Mouse (Mus musculus) gastrocnemius, adult 8-10 months (tissue): ENCODE results near the gene Chaf1b. TPM values are rescaled to one million over a fixed set of nuclear protein-coding genes. Genes with fewer than 3 reads are reported as not detected.

Experiments used
- DNase-seq, 2 experiments: peaks; one replicate each; pipeline ENCODE4 v3.0.0; 2022; ENCODE audit warnings: low spot score in 2 of 2
- total RNA-seq, 4 experiments: library from RNA; stranded (reverse); gene quantifications; 2 replicates each; pipeline ENCODE4 v1.2.4; 2022

The Chaf1b gene
- under 1 TPM in 3 of 4 experiments, not detected in 1; 0.12 to 0.38 (median 0.29) TPM for total RNA-seq

DNA sequence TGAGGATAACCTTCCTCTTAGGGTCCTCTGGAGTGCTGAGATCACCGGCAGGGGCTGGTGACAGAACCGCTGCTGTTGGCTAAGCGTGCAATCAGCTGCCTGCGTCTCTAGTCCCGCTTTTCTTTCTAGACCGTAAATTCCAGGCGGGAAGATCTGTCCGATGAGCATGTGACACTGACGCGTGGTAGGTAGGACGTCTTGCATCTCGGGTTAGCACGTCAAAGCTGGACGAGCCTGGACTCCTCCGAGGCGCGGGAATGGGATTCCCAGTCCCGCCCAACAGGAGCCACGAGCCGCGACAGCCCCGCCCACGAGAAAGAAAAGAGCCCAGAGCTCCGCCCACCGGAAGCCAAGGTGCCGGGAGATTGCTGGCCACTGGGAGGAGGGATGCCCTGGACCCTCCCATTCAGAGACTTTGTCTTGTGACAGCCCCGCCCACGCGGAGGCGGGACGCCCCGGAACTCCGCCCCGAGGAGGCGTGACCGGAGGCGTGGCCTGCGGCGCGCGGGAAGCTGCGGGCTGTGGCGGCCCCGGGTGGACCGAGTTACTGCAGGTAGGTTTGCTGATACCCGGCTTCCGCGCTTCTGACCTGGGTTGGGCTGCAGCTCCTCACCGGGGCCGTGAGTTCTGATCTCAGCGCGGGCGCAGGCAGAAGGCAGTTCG, at the start of gene Chaf1b:
Gene Chaf1b (plus strand): TSS at position 479 of the 663 bp plus-strand sequence.
- peak; percentile 91 to 93 for DNase-seq

DNA sequence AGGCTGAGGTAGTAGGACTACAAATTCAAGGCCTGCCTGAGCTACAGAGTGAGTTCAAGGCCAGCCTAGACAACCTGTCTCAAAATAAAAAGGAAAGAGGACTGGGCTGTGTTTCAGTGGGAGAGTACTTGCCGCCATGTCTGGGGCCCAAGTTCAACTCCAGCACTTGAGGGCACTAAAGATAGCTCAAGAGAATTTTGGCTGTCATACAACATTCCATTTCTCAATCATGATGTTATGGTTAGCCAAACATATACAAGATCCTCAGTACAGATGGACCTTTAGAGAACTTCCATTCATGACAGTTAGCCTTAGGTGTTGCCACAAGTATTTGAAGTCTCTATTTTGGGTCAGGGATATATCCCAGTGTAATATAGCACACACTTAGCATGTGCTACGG, 49.6 kb upstream of the Chaf1b start:
- no peak for DNase-seq

DNA sequence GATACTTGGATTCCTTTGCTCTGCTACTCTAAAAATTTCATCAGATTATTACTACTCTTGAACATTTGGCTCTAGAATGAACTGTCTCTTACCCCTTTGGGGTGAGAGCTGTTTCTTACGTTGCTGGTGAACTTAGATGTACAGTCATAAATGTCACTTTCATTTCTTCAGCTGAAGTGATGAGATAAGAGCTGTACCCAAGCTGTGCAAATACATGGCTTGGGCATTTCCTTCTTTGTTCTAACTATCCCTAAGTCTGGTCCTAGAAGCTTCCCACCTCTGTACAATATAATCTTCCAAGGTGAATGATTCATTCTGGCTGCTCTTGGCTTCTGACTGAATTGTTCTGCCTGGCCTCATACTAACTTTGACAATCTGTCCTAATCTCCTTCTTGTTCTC, 44.7 kb upstream of the Chaf1b start:
- DNase-seq: no peak

- DNase-seq: no peak
Measured at GRCm38 (mm10) chr16:93850527-93850926, 33.2 kb upstream of the Chaf1b start.

- no peak for DNase-seq
Measured at GRCm38 (mm10) chr16:93859967-93860366, 23.7 kb upstream of the Chaf1b start.

GRCm38 (mm10) chr16:93860686-93861085, 23.0 kb upstream of the Chaf1b start:
- no peak for DNase-seq

DNA sequence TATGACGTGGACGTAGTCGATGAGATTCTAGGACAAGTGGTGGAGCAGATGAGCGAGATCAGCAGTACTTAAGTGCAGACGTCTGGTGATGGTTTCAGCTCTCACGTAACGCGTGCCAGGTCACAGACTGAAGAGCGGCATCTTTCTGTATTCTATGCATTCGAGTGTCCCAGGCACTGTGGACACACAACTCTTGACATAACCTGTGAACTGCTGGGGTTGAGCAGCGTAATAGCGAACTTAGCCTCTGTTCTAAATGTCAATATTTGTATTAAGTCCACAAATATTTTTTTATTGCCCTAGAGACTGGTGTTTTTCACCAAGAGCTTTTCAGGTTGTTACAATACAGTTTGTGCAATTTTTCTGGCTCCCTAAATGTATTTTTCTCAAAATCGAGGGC, 8.9 kb upstream of the Chaf1b start:
- no peak for DNase-seq

GRCm38 (mm10) chr16:93877612-93878380, 5.9 kb upstream of the Chaf1b start:
- no peak for DNase-seq

GRCm38 (mm10) chr16:93884086-93884721, 503 bp downstream of the Chaf1b start:
- DNase-seq: no peak

- no peak for DNase-seq
Measured at GRCm38 (mm10) chr16:93884722-93885113, 1.0 kb downstream of the Chaf1b start.

GRCm38 (mm10) chr16:93888481-93888880, 4.8 kb downstream of the Chaf1b start:
- DNase-seq: no peak

- no peak for DNase-seq
Measured at GRCm38 (mm10) chr16:93890948-93891604, 7.4 kb downstream of the Chaf1b start.

- DNase-seq: no peak
Measured at GRCm38 (mm10) chr16:93893285-93893684, 9.6 kb downstream of the Chaf1b start.

GRCm38 (mm10) chr16:93903027-93903426, 19.3 kb downstream of the Chaf1b start:
- no peak for DNase-seq

- peak; percentile 20 to 25 for DNase-seq
Measured at GRCm38 (mm10) chr16:93906156-93907014, 22.7 kb downstream of the Chaf1b start.

DNA sequence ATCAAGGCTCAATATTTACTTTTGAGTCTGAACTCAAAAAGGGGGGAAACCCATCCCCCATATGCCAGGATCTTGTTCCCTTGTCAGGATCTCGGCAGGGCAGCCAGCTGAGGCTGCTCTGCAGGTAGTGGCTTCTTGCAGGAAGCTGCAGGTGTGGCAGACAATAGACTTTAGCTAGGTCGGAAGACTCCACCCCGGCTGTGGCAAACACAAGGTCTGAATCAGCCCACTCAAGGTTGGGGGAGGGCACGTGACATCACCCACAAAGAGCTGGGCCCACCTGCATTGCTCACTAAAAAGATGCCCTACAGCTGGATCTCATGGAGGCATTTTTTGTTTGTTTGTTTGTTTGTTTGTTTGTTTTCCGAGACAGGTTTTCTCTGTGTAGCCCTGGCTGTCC, 24.1 kb downstream of the Chaf1b start:
- no peak for DNase-seq

DNA sequence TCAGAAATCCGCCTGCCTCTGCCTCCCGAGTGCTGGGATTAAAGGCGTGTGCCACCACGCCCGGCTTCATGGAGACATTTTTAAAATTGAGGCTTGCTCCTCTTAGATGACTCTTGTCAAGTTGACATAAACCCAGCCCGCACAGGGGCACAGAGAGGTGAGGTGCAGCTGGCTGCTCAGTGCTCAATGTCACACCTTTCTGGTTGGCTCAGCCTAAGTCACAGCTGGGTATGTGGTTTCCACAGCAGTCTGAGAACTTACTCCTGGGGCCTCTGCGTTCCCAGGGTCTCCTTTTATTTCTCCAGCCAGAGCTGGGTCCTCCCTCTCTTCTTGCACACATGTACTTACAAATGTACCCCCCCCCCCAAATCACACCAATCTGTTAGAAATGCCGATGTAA, 24.5 kb downstream of the Chaf1b start:
- no peak for DNase-seq

DNA sequence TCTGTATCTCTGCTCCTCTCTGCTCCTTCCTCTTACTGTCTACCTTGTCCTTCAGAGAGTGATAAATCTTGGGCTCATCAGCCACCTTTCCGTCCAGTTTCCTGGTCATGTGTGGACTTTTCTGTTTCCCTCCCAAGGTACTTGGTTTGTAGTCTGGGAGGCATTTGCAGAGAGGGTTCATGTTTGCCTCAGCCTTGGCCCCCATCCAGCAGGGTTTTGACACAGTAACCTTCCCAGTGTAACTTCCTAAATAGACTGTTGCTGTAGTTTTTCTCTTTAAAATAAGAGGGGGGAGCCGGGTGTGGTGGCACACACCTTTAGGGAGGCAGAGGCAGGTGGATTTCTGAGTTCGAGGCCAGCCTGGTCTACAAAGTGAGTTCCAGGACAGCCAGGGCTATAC, 26.2 kb downstream of the Chaf1b start:
- no peak for DNase-seq

- DNase-seq: no peak
Measured at GRCm38 (mm10) chr16:93910735-93911665, 27.3 kb downstream of the Chaf1b start.

DNA sequence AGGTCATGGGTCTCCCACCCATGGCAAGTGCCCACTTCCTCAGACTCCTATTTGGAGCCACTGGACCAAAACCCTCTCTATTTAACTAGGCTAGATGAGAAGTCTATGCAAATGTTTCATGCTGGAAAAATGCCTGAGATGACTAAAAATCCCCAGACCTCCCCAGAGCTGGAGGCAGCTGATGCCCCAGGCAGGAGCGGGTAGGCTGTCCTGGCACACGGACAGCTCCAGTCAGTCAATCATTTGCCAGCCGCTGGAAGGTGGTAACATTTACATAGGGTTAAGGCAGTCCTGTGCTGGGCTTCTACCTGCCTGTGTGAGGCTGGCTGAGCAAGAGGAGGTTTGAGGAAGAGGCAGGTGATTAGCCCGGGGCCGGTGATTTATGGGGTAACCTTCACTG, 28.5 kb downstream of the Chaf1b start:
- no peak for DNase-seq
